Mouse (Mus musculus) hindbrain, postnatal 0 days (tissue): ENCODE data around the gene Ccng1. TPM values are rescaled to one million over a fixed set of nuclear protein-coding genes. Genes with fewer than 3 reads are reported as not detected.

ENCODE experiments used
- ATAC-seq: fragments of 200-750 bp; cut with Nextera tagmentation; 2 replicates; pipeline ENCODE4 v1.8.0; 2017; ENCODE audit warnings: mild to moderate bottlenecking, moderate TSS enrichment, moderate library complexity
- DNase-seq: peaks from one replicate; pipeline ENCODE4 v3.0.0-alpha.2; 2015; ENCODE audit warnings: low spot score
- H3K27ac ChIP-seq: fragments of 300-500 bp; sonication (generic); 2 replicates; pipeline ENCODE4 v1.5.1; 2014; ENCODE audit warnings: mild to moderate bottlenecking
- H3K27me3 ChIP-seq: fragments of 300-500 bp; sonication (generic); 2 replicates; pipeline ENCODE4 v1.6.1; 2014; ENCODE audit warnings: low read length, mixed read lengths; ENCODE audit not compliant: insufficient read depth
- H3K36me3 ChIP-seq: fragments of 300-500 bp; sonication (generic); 2 replicates; pipeline ENCODE4 v1.6.1; 2014; ENCODE audit warnings: low read length, mixed read lengths; ENCODE audit not compliant: insufficient read depth
- H3K4me1 ChIP-seq: fragments of 300-500 bp; sonication (generic); 2 replicates; pipeline ENCODE4 v1.6.1; 2014; ENCODE audit warnings: antibody characterized with exemption, low read length, mixed read lengths; ENCODE audit not compliant: insufficient read depth
- H3K4me2 ChIP-seq: fragments of 300-500 bp; sonication (generic); 2 replicates; pipeline ENCODE4 v1.6.1; 2014; ENCODE audit warnings: low read depth, mild to moderate bottlenecking, low read length, moderate library complexity, mixed read lengths
- H3K4me3 ChIP-seq: fragments of 300-500 bp; sonication (generic); 2 replicates; pipeline ENCODE4 v1.5.1; 2014; ENCODE audit warnings: low read length
- H3K9ac ChIP-seq: fragments of 300-500 bp; sonication (generic); replicated peaks from 2 replicates; pipeline ENCODE4 v1.6.1; 2014; ENCODE audit warnings: mild to moderate bottlenecking, low read length, moderate library complexity, mixed read lengths
- H3K9me3 ChIP-seq: fragments of 300-500 bp; sonication (generic); 2 replicates; pipeline ENCODE4 v1.6.1; 2016; ENCODE audit warnings: low read length, mixed read lengths
- CTCF ChIP-seq: IDR thresholded peaks from 2 replicates; pipeline ENCODE4 v1.5.1; 2016; ENCODE audit warnings: antibody characterized with exemption, control low read depth, low read depth
- WGBS: fragments of 180-500 bp; shearing (Covaris S2); extraction: QIAGEN DNeasy Blood & Tissue Kit; methylation state at CpG from one replicate; pipeline ENCODE4 v1.1.7; 2014; 5-methylcytosine and 5-hydroxymethylcytosine counted together
- polyA plus RNA-seq: library from polyadenylated mRNA; unstranded; fragments of >200 nt; fragmentation: Nextera tagmentation; extraction: Ambion mirVana; gene quantifications from 2 replicates; pipeline ENCODE4 v1.2.1, GENCODE M21; 2015
- total RNA-seq: library from RNA; depleted of rRNA; stranded (reverse); fragments of >200 nt; gene quantifications from 2 replicates; pipeline ENCODE4 v1.2.3, GENCODE M21; 2014

Ccng1 gene
- total and polyA plus RNA-seq, 2 experiments from 2014 or later = 31.0 to 49.0 TPM

- no peak for ATAC-seq
Measured at GRCm38 (mm10) chr11:40775315-40776269, 20.5 kb upstream of the Ccng1 start.

GRCm38 (mm10) chr11:40764690-40765089 lies 9.6 kb upstream of the Ccng1 start:
- Histone ChIP-seq H3K27me3 (no peaks in the 10 kb centered on the region), H3K9me3 (no peaks in the 10 kb centered on the region), H3K4me3 (no peak overlapping the region), H3K9ac (no peak overlapping the region), H3K36me3 (no peaks in the 10 kb centered on the region), H3K27ac (no peak overlapping the region), H3K4me1 (no peaks in the 10 kb centered on the region), H3K4me2 (no peak overlapping the region)
- WGBS = 83% methylated on average over 4 of the region's 4 CpGs
- TF ChIP-seq CTCF = no peak
- no peak for ATAC-seq
- no peak for DNase-seq

More at GRCm38 (mm10) chr11:40775315-40776269, 20.5 kb upstream of the Ccng1 start:
- Histone ChIP-seq H3K4me1 (no peaks in the 10 kb centered on the region), H3K27ac (no peak overlapping the region), H3K27me3 (no peaks in the 10 kb centered on the region), H3K9ac (no peak overlapping the region), H3K4me2 (0 out of 2 replicates have a peak overlapping the region, but pooled peaks have one; percentile 18), H3K36me3 (no peaks in the 10 kb centered on the region), H3K4me3 (no peak overlapping the region), H3K9me3 (no peaks in the 10 kb centered on the region)
- peak; percentile 78 for TF ChIP-seq CTCF
- peak; percentile 83 for DNase-seq
- WGBS = 50% methylated on average over 12 of the region's 12 CpGs

- DNase-seq = no peak
- Histone ChIP-seq H3K27me3 (no peaks in the 10 kb centered on the region), H3K9ac (no peak overlapping the region), H3K4me2 (no peak overlapping the region), H3K4me3 (no peak overlapping the region), H3K27ac (no peak overlapping the region), H3K36me3 (no peaks in the 10 kb centered on the region), H3K9me3 (no peaks in the 10 kb centered on the region), H3K4me1 (no peaks in the 10 kb centered on the region)
- whole genome bisulfite sequencing = 39% methylated on average over 2 of the region's 2 CpGs
- no peak for ATAC-seq
- peak; percentile 55 for TF ChIP-seq CTCF
Measured at GRCm38 (mm10) chr11:40763395-40763794, 8.3 kb upstream of the Ccng1 start.

- no peaks in the 10 kb centered on the region for H3K36me3 ChIP-seq
- DNase-seq = no peak
- WGBS = 65% methylated on average over 8 of the region's 8 CpGs
- TF ChIP-seq CTCF = no peak
- H3K27ac ChIP-seq = no peak overlapping the region
- no peak overlapping the region for H3K9ac ChIP-seq
- no peak overlapping the region for H3K4me2 ChIP-seq
- no peaks in the 10 kb centered on the region for H3K27me3 ChIP-seq
- H3K4me1 ChIP-seq = no peaks in the 10 kb centered on the region
- H3K4me3 ChIP-seq = no peak overlapping the region
- ATAC-seq = no peak
- H3K9me3 ChIP-seq = no peaks in the 10 kb centered on the region
Measured at GRCm38 (mm10) chr11:40759896-40760295, 4.8 kb upstream of the Ccng1 start.

- no peak for ATAC-seq
- no peak for DNase-seq
- no peak for TF ChIP-seq CTCF
- Histone ChIP-seq H3K36me3 (no peaks in the 10 kb centered on the region), H3K4me1 (peaks cover 6% of the 10 kb centered on the region), H3K27ac (no peak overlapping the region), H3K4me3 (no peak overlapping the region), H3K4me2 (peak overlapping the region; percentile 92), H3K9me3 (no peaks in the 10 kb centered on the region), H3K27me3 (no peaks in the 10 kb centered on the region), H3K9ac (no peak overlapping the region)
- 84% methylated on average over 8 of the region's 8 CpGs for WGBS
Measured at GRCm38 (mm10) chr11:40755968-40756367, 857 bp upstream of the Ccng1 start.

GRCm38 (mm10) chr11:40754664-40755107 lies 425 bp downstream of the Ccng1 start:
- no peak for TF ChIP-seq CTCF
- DNase-seq (peak; percentile 15), ATAC-seq (no peak; the same call in 1 of the 2 replicates)
- H3K36me3 ChIP-seq = no peaks in the 10 kb centered on the region; the same call in 1 of the 2 replicates
- H3K27me3 ChIP-seq = no peaks in the 10 kb centered on the region
- H3K9ac ChIP-seq = peak overlapping the region; percentile 78
- H3K4me1 ChIP-seq = peaks cover 6% of the 10 kb centered on the region
- H3K4me3 ChIP-seq = peak overlapping the region; percentile 90
- H3K9me3 ChIP-seq = no peaks in the 10 kb centered on the region
- 3% methylated on average over 19 of the region's 19 CpGs for WGBS
- H3K4me2 ChIP-seq = peak overlapping the region; percentile 92
- H3K27ac ChIP-seq = peak overlapping the region; percentile 62; the same call in 1 of the 2 replicates
